Comparison of ENCODE assay signal across 8 mouse cellular contexts in the genomic region with DNA sequence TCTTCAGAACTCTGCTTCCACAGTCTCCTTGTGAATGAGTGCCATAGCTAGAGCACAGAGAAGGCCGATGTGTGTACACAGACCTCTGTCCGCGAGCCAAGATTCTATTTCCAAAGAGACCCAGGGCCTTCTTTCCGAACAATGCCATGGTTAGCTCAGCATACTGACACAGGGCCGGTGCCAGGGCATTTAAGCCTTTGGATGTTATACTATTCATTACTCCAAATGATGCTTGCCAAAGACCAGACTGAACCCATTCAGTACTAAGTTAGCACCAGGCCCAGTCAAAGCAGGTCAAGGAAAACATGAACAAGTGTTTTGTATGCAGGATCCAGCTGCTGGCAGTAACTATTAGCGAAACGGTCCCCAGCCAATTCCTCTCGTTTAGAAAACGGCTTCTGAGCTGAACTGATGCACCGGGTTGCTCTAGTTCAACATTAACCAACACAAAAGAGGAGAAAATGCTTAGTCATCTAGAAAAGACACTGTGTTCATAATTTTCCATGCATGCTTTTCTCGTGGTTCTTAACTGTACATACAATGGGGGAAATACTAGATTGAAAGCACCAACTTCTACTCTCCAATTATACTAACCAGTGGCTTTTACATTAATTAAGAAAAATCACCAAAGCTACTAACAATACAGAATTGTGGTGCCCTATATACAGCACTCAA.
DNase-seq lines count a peak whose midpoint lies in the region; ATAC-seq lines count a peak whose summit lies in the region.

No protein-coding gene starts in this region.

- no peak overlapping the region for H3K9ac ChIP-seq in midbrain, embryonic 11.5 days (ENCODE audit: low read length)
- no peak overlapping the region for H3K9ac ChIP-seq in forebrain, embryonic 16.5 days (replicated peaks; ENCODE audit: low read depth, low read length)
- H3K9ac ChIP-seq in hindbrain, embryonic 15.5 days: no peak overlapping the region

- H3K36me3 ChIP-seq in midbrain, embryonic 11.5 days (ENCODE audit: control insufficient read depth, insufficient read depth, low read length): no peaks in the 10 kb centered on the region
- H3K36me3 ChIP-seq in midbrain, embryonic 10.5 days: no peaks in the 10 kb centered on the region
- H3K36me3 ChIP-seq in forebrain, embryonic 16.5 days (ENCODE audit: control insufficient read depth, insufficient read depth): no peaks in the 10 kb centered on the region
- no peaks in the 10 kb centered on the region for H3K36me3 ChIP-seq in hindbrain, embryonic 15.5 days

- no peaks in the 10 kb centered on the region for H3K27me3 ChIP-seq in midbrain, embryonic 11.5 days (ENCODE audit: control insufficient read depth, insufficient read depth, low read length)
- H3K27me3 ChIP-seq in midbrain, embryonic 10.5 days (ENCODE audit: low read depth, poor library complexity, severe bottlenecking): no peaks in the 10 kb centered on the region
- no peaks in the 10 kb centered on the region for H3K27me3 ChIP-seq in forebrain, embryonic 16.5 days (replicated peaks; ENCODE audit: control insufficient read depth, insufficient read depth, low read length)
- no peaks in the 10 kb centered on the region for H3K27me3 ChIP-seq in hindbrain, embryonic 15.5 days

- ATAC-seq in midbrain, embryonic 11.5 days (ENCODE audit: low FRiP score): 0 out of 2 replicates have a peak, but pooled peaks have one; percentile 27
- peak; percentile 96 for ATAC-seq in forebrain, embryonic 16.5 days
- ATAC-seq in hindbrain, embryonic 15.5 days (ENCODE audit: low FRiP score, low read depth): peak; percentile 93

- H3K4me1 ChIP-seq in midbrain, embryonic 11.5 days (ENCODE audit: control insufficient read depth, insufficient read depth, low read length): peaks cover 3% of the 10 kb centered on the region; the same call in 1 of the 2 replicates
- H3K4me1 ChIP-seq in midbrain, embryonic 10.5 days: peaks cover 13% of the 10 kb centered on the region
- peaks cover 20% of the 10 kb centered on the region for H3K4me1 ChIP-seq in forebrain, embryonic 16.5 days (replicated peaks; ENCODE audit: control insufficient read depth, insufficient read depth, low read length)
- H3K4me1 ChIP-seq in hindbrain, embryonic 15.5 days (replicated peaks): peaks cover 23% of the 10 kb centered on the region

- no peak overlapping the region for H3K27ac ChIP-seq in midbrain, embryonic 11.5 days (ENCODE audit: low read depth, low read length)
- H3K27ac ChIP-seq in midbrain, embryonic 10.5 days (replicated peaks): no peak overlapping the region
- H3K27ac ChIP-seq in forebrain, embryonic 16.5 days (ENCODE audit: low read length): no peak overlapping the region
- H3K27ac ChIP-seq in hindbrain, embryonic 15.5 days (replicated peaks): peak overlapping the region; percentile 42; the same call in 1 of the 2 replicates

- intact Hi-C loops in left cerebral cortex, postnatal 36 days (cut with DNase I): no loop called here

- no peak overlapping the region for H3K4me3 ChIP-seq in midbrain, embryonic 11.5 days (ENCODE audit: low read depth, low read length)
- no peak overlapping the region for H3K4me3 ChIP-seq in midbrain, embryonic 10.5 days
- H3K4me3 ChIP-seq in forebrain, embryonic 16.5 days (replicated peaks; ENCODE audit: low read length): no peak overlapping the region
- H3K4me3 ChIP-seq in hindbrain, embryonic 15.5 days: no peak overlapping the region

- WGBS in midbrain, embryonic 11.5 days: 73% methylated on average over 11 of the region's 11 CpGs
- 76% methylated on average over 11 of the region's 11 CpGs for WGBS in midbrain, embryonic 10.5 days
- 6% methylated on average over 11 of the region's 11 CpGs for WGBS in forebrain, embryonic 16.5 days
- 34% methylated on average over 11 of the region's 11 CpGs for WGBS in hindbrain, embryonic 15.5 days

- no peak overlapping the region for H3K4me2 ChIP-seq in midbrain, embryonic 11.5 days
- H3K4me2 ChIP-seq in forebrain, embryonic 16.5 days (ENCODE audit: low read length): no peak overlapping the region
- no peak overlapping the region for H3K4me2 ChIP-seq in hindbrain, embryonic 15.5 days

- no peaks in the 10 kb centered on the region for H3K9me3 ChIP-seq in midbrain, embryonic 11.5 days (ENCODE audit: control insufficient read depth, low read length)
- no peaks in the 10 kb centered on the region for H3K9me3 ChIP-seq in midbrain, embryonic 10.5 days (replicated peaks)
- H3K9me3 ChIP-seq in forebrain, embryonic 16.5 days (ENCODE audit: control insufficient read depth, low read length): no peaks in the 10 kb centered on the region
- no peaks in the 10 kb centered on the region for H3K9me3 ChIP-seq in hindbrain, embryonic 15.5 days

- DNase-seq in midbrain, embryonic 11.5 days (ENCODE audit: low spot score, missing footprints): no peak
- DNase-seq in midbrain, embryonic 10.5 days (ENCODE audit: low spot score): no peak
- peak; percentile 56 to 61 for DNase-seq in left cerebral cortex, postnatal 36 days (ENCODE audit: low spot score in 2 of 2)
- DNase-seq in ovary, postnatal 36 days (ENCODE audit: low spot score): peak; percentile 27
- DNase-seq in spleen, postnatal 10 days (ENCODE audit: low spot score in 2 of 2): no peak
- DNase-seq in spleen, postnatal 4 days (ENCODE audit: low spot score in 2 of 2): no peak

Comparison
In these comparisons a context has a peak if more than half of its experiments do, and no peak if none do; other contexts are left out.
1. ATAC-seq: peak in every context shown above with its lines; median percentile 96 in forebrain, embryonic 16.5 days; 93 in hindbrain, embryonic 15.5 days; 27 in midbrain, embryonic 11.5 days.
2. DNase-seq: peak in left cerebral cortex, postnatal 36 days (2 of 2) and ovary, postnatal 36 days (single experiment); none in midbrain, embryonic 11.5 days (single experiment), midbrain, embryonic 10.5 days (single experiment), spleen, postnatal 10 days (0 of 2) and spleen, postnatal 4 days (0 of 2).